ENCODE assay signal across 23 mouse cellular contexts in genomic region chr9:98312622-98313374, GRCm38 (mm10). TPM values are rescaled to one million over a fixed set of nuclear protein-coding genes. Genes with fewer than 3 reads are reported as not detected.
DNase-seq lines count a peak whose midpoint lies in the region; ATAC-seq and TF ChIP-seq lines count a peak whose summit lies in the region.
"Had no signal": no experiment of that assay in that cellular context is flagged by ENCODE, and none has a peak within 500 bp of the region (broad histone marks: within the 10 kb centered on the region; RNA-seq: fewer than 3 reads in every experiment).

No protein-coding gene starts in this region.

- no peak for TF ChIP-seq POLR2A in liver, adult 2 months (IDR thresholded peaks at IDR 0.05; ENCODE audit: extremely low read depth, insufficient read depth, low read length)
- TF ChIP-seq POLR2A in heart, adult 2 months (IDR thresholded peaks at IDR 0.05; ENCODE audit: insufficient read depth, low read depth, low read length) = no peak

- H3K27ac ChIP-seq in liver, adult 2 months (replicated peaks; ENCODE audit: insufficient read depth, low read depth, low read length) = no peak overlapping the region
- H3K27ac ChIP-seq in liver, embryonic 16.5 days (ENCODE audit: low read length) = peak overlapping the region; percentile 89
- H3K27ac ChIP-seq in heart, adult 2 months = no peak overlapping the region
- H3K27ac ChIP-seq: embryonic facial prominence, embryonic 15.5 days; hindbrain, embryonic 14.5 days; layer of hippocampus, adult 2 months; limb, embryonic 13.5 days; macrophage; midbrain, embryonic 15.5 days; neural tube, embryonic 13.5 days; stomach, embryonic 15.5 days had no signal

- no peak for TF ChIP-seq CTCF in liver, adult 2 months (IDR thresholded peaks at IDR 0.05; ENCODE audit: low read depth, low read length)
- no peak for TF ChIP-seq CTCF in heart, adult 2 months (IDR thresholded peaks at IDR 0.05)

- intact Hi-C loops in heart, adult 2 months (cut with DNase I) = no loop called here

- H3K4me1 ChIP-seq in erythroblast, embryonic 14.5 days (ENCODE audit: control insufficient read depth) = peaks cover 86% of the 10 kb centered on the region
- H3K4me1 ChIP-seq in liver, adult 2 months (ENCODE audit: control insufficient read depth, insufficient read depth, low read length) = peaks cover 7% of the 10 kb centered on the region
- peaks cover 46% of the 10 kb centered on the region for H3K4me1 ChIP-seq in liver, embryonic 16.5 days (ENCODE audit: control insufficient read depth, low read depth, low read length)
- no peaks in the 10 kb centered on the region for H3K4me1 ChIP-seq in heart, adult 2 months (ENCODE audit: control insufficient read depth, insufficient read depth, low read length)
- H3K4me1 ChIP-seq: embryonic facial prominence, embryonic 15.5 days; limb, embryonic 13.5 days; midbrain, embryonic 15.5 days; stomach, embryonic 15.5 days had no signal

- no peaks in the 10 kb centered on the region for H3K27me3 ChIP-seq in erythroblast, embryonic 14.5 days (ENCODE audit: control insufficient read depth)
- H3K27me3 ChIP-seq in liver, adult 2 months (ENCODE audit: control insufficient read depth, insufficient read depth, low read length) = no peaks in the 10 kb centered on the region
- no peaks in the 10 kb centered on the region for H3K27me3 ChIP-seq in liver, embryonic 16.5 days (ENCODE audit: control insufficient read depth, insufficient read depth, low read depth, low read length)
- no peaks in the 10 kb centered on the region for H3K27me3 ChIP-seq in heart, adult 2 months (ENCODE audit: control insufficient read depth, insufficient read depth, low read length)
- H3K27me3 ChIP-seq: embryonic facial prominence, embryonic 15.5 days; limb, embryonic 13.5 days; midbrain, embryonic 15.5 days; neural tube, embryonic 13.5 days; stomach, embryonic 15.5 days had no signal

- H3K4me3 ChIP-seq in erythroblast, embryonic 14.5 days (replicated peaks) = peak overlapping the region; percentile 24
- no peak overlapping the region for H3K4me3 ChIP-seq in liver, adult 2 months (ENCODE audit: insufficient read depth, low read depth, low read length)
- H3K4me3 ChIP-seq in liver, embryonic 16.5 days (ENCODE audit: low read depth, low read length) = no peak overlapping the region
- H3K4me3 ChIP-seq in heart, adult 2 months = no peak overlapping the region
- H3K4me3 ChIP-seq: embryonic facial prominence, embryonic 15.5 days; layer of hippocampus, adult 2 months; limb, embryonic 13.5 days; midbrain, embryonic 15.5 days; neural tube, embryonic 13.5 days; stomach, embryonic 15.5 days had no signal

- no peak overlapping the region for H3K9ac ChIP-seq in liver, adult 2 months (ENCODE audit: low read depth, low read length)
- H3K9ac ChIP-seq in liver, embryonic 16.5 days (ENCODE audit: low read depth, low read length) = peak overlapping the region; percentile 50
- H3K9ac ChIP-seq in heart, adult 2 months (ENCODE audit: low read depth, low read length) = no peak overlapping the region
- H3K9ac ChIP-seq: embryonic facial prominence, embryonic 15.5 days; hindbrain, embryonic 14.5 days; limb, embryonic 13.5 days; midbrain, embryonic 15.5 days; neural tube, embryonic 13.5 days; stomach, embryonic 15.5 days had no signal

- H3K4me2 ChIP-seq in liver, embryonic 16.5 days (ENCODE audit: low read depth, low read length) = peak overlapping the region; percentile 44
- H3K4me2 ChIP-seq: embryonic facial prominence, embryonic 15.5 days; hindbrain, embryonic 14.5 days; limb, embryonic 13.5 days; midbrain, embryonic 15.5 days; neural tube, embryonic 13.5 days; stomach, embryonic 15.5 days had no signal

- ATAC-seq in erythroblast, adult 5-6 weeks (replicated peaks; ENCODE audit: low FRiP score, poor library complexity, severe bottlenecking) = no peak
- ATAC-seq in liver, embryonic 16.5 days (ENCODE audit: low read depth) = peak; percentile 31
- ATAC-seq: activated CD4-positive, CD25-positive, alpha-beta regulatory T cell, adult 4 months; inflammation-experienced regulatory T-cells, adult 6 months; midbrain, embryonic 15.5 days had no signal

- H3K79me2 ChIP-seq in liver, adult 2 months (ENCODE audit: control insufficient read depth, insufficient read depth, low read length) = no peaks in the 10 kb centered on the region
- H3K79me2 ChIP-seq in heart, adult 2 months (replicated peaks; ENCODE audit: control insufficient read depth, insufficient read depth, low read length) = no peaks in the 10 kb centered on the region

- H3K9me3 ChIP-seq in erythroblast, embryonic 14.5 days (ENCODE audit: control insufficient read depth, low read length) = peaks cover 4% of the 10 kb centered on the region
- H3K9me3 ChIP-seq in liver, embryonic 16.5 days (replicated peaks; ENCODE audit: control insufficient read depth, low read length) = no peaks in the 10 kb centered on the region
- H3K9me3 ChIP-seq: embryonic facial prominence, embryonic 15.5 days; limb, embryonic 13.5 days; midbrain, embryonic 15.5 days; neural tube, embryonic 13.5 days; stomach, embryonic 15.5 days had no signal

- peak; percentile 11 to 65 for DNase-seq in kidney, postnatal 25 days
- DNase-seq in kidney, adult 18-20 months = no peak
- DNase-seq in liver, adult 2 months (ENCODE audit: extremely low read depth, low read depth, low spot score) = peak; percentile 36
- DNase-seq in heart, adult 2 months = no peak
- DNase-seq in neural tube, embryonic 10.5 days (ENCODE audit: extremely low spot score, low spot score) = no peak
- DNase-seq: adrenal gland, adult 8-10 months; cerebellum, adult 9-11 months; gastrocnemius, postnatal 25 days; right cerebral cortex, adult 18-20 months; thymus, postnatal 25 days had no signal

- TF ChIP-seq EP300 in heart, adult 2 months (IDR thresholded peaks at IDR 0.05; ENCODE audit: insufficient read depth, low read depth, low read length) = no peak

- peaks cover 95% of the 10 kb centered on the region for H3K36me3 ChIP-seq in erythroblast, embryonic 14.5 days (ENCODE audit: control insufficient read depth)
- H3K36me3 ChIP-seq in liver, adult 2 months (ENCODE audit: control insufficient read depth, insufficient read depth, low read length) = no peaks in the 10 kb centered on the region
- peaks cover 18% of the 10 kb centered on the region for H3K36me3 ChIP-seq in liver, embryonic 16.5 days (ENCODE audit: control insufficient read depth, insufficient read depth)
- H3K36me3 ChIP-seq in heart, adult 2 months (ENCODE audit: control insufficient read depth, insufficient read depth, low read length) = no peaks in the 10 kb centered on the region
- H3K36me3 ChIP-seq: embryonic facial prominence, embryonic 15.5 days; limb, embryonic 13.5 days; midbrain, embryonic 15.5 days; neural tube, embryonic 13.5 days; stomach, embryonic 15.5 days had no signal

- WGBS in liver, adult 2 months = 50% methylated on average over 6 of the region's 6 CpGs
- 42% methylated on average over 6 of the region's 6 CpGs for WGBS in liver, embryonic 16.5 days (ENCODE audit: insufficient replicate concordance)
- WGBS in heart, adult 2 months = 73% methylated on average over 6 of the region's 6 CpGs

RNA-seq across cellular contexts. Expression of gene Nmnat3, which starts 25.6 kb away (rescaled TPM):
- polyA plus RNA-seq in erythroblast, embryonic 14.5 days (2012) = 7.2 and 9.6 TPM in 2 replicates
- total RNA-seq in erythroblast, adult 5-6 weeks (2015; ENCODE audit: low replicate concordance) = 28.0 and 51.1 TPM in 2 replicates
- 40.2 and 59.4 TPM in 2 replicates for total RNA-seq in erythroblast, adult 5-6 weeks (2017; ENCODE audit: low replicate concordance)
- 8.5 and 9.2 TPM in 2 replicates for total RNA-seq in liver, adult 2 months (2014; rRNA removed)
- polyA plus RNA-seq in liver, adult 2 months (2012; rRNA removed) = 10.7 and 11.1 TPM in 2 replicates
- 24.5 and 26.3 TPM in 2 replicates for polyA plus RNA-seq in liver, embryonic 16.5 days (2015; fragmentation: Nextera tagmentation; extraction: Ambion mirVana)
- 10 to 100 TPM; 16.0 to 17.5 TPM for total RNA-seq in heart, adult 2 months (2021)
- 19.3 and 22.3 TPM in 2 replicates for polyA plus RNA-seq in heart, adult 2 months (2012; rRNA removed)

Comparison
In these comparisons a context has a peak if more than half of its experiments do, and no peak if none do; other contexts are left out.
1. DNase-seq: peak in kidney, postnatal 25 days (2 of 2) and liver, adult 2 months (single experiment); none in kidney, adult 18-20 months (single experiment), heart, adult 2 months (0 of 2) and neural tube, embryonic 10.5 days (single experiment).